Mouse (Mus musculus) C2C12 (cell line): ENCODE measurements at regions not wholly inside any gene's neighbourhood (a gene's known extent, or its start where the extent isn't known, plus 50 kb on each side); places are given as distances from the start of the nearest gene placed in this dataset.

ENCODE experiments used
- H3K27me3 ChIP-seq: one replicate; pipeline ENCODE4 v1.6.1; 2011; ENCODE audit not compliant: control insufficient read depth, insufficient read depth, insufficient read length
- H3K36me3 ChIP-seq: one replicate; pipeline ENCODE4 v1.6.1; 2011; ENCODE audit not compliant: control insufficient read depth, insufficient read depth
- H3K4me3 ChIP-seq: one replicate; pipeline ENCODE4 v1.5.1; 2011; ENCODE audit warnings: mild to moderate bottlenecking, control low read depth; ENCODE audit not compliant: poor library complexity, insufficient read depth, severe bottlenecking
- H3K79me2 ChIP-seq: one replicate; pipeline ENCODE4 v1.6.1; 2011; ENCODE audit not compliant: control insufficient read depth, insufficient read depth
- H3K79me3 ChIP-seq: one replicate; pipeline ENCODE4 v1.6.1; 2011; ENCODE audit warnings: low read depth, control low read depth
- H3ac ChIP-seq: one replicate; pipeline ENCODE3; 2011; ENCODE audit warnings: low read depth; ENCODE audit not compliant: control insufficient read depth, insufficient read length
- CEBPB ChIP-seq: IDR thresholded peaks from one replicate; pipeline ENCODE4 v1.6.1; 2011; ENCODE audit warnings: low read depth, mild to moderate bottlenecking, control low read depth, moderate library complexity
- CTCF ChIP-seq: IDR thresholded peaks from one replicate; pipeline ENCODE4 v1.5.1; 2011; ENCODE audit not compliant: control insufficient read depth, insufficient read depth, insufficient read length
- FOSL1 ChIP-seq: IDR thresholded peaks from one replicate; pipeline ENCODE4 v1.8.0; 2011; ENCODE audit warnings: mild to moderate bottlenecking, low read length; ENCODE audit not compliant: poor library complexity, insufficient read depth, severe bottlenecking
- MAX ChIP-seq: IDR thresholded peaks from one replicate; pipeline ENCODE4 v1.6.1; 2011; ENCODE audit warnings: mild to moderate bottlenecking, control low read depth
- MYOD1 ChIP-seq: IDR thresholded peaks from one replicate; pipeline ENCODE4 v1.6.1; 2011; ENCODE audit warnings: low read depth; ENCODE audit not compliant: control insufficient read depth, insufficient read length
- MYOG ChIP-seq: IDR thresholded peaks from one replicate; pipeline ENCODE4 v1.6.1; 2011; ENCODE audit not compliant: control insufficient read depth, insufficient read length; ENCODE audit errors: extremely low read depth
- USF1 ChIP-seq: IDR thresholded peaks from one replicate; pipeline ENCODE4 v1.6.1; 2011; ENCODE audit warnings: low read depth, mild to moderate bottlenecking, control low read depth, moderate library complexity

- Histone ChIP-seq H3ac (no peak overlapping the region), H3K79me2 (no peaks in the 10 kb centered on the region), H3K36me3 (no peaks in the 10 kb centered on the region), H3K79me3 (no peaks in the 10 kb centered on the region), H3K27me3 (peaks cover 19% of the 10 kb centered on the region), H3K4me3 (no peak overlapping the region)
- no peak for TF ChIP-seq CEBPB
- no peak for TF ChIP-seq CTCF
- no peak for TF ChIP-seq MYOG
- no peak for TF ChIP-seq FOSL1
- no peak for TF ChIP-seq MYOD1
- no peak for TF ChIP-seq USF1
These were observed 389.9 kb downstream of the Adam3 start for GRCm38 (mm10) chr8:24335709-24336108.

- TF ChIP-seq MYOG, result no peak
- TF ChIP-seq FOSL1, result no peak
- TF ChIP-seq MAX, result no peak
- TF ChIP-seq CEBPB, result no peak
- TF ChIP-seq CTCF, result no peak
- no peak for TF ChIP-seq MYOD1
- no peak for TF ChIP-seq USF1
- Histone ChIP-seq H3K79me2 (no peaks in the 10 kb centered on the region), H3K79me3 (no peaks in the 10 kb centered on the region), H3K4me3 (no peak overlapping the region), H3K36me3 (no peaks in the 10 kb centered on the region), H3ac (no peak overlapping the region), H3K27me3 (peaks cover 24% of the 10 kb centered on the region)
These were observed 391.9 kb downstream of the Adam3 start for GRCm38 (mm10) chr8:24333705-24334104.

DNA sequence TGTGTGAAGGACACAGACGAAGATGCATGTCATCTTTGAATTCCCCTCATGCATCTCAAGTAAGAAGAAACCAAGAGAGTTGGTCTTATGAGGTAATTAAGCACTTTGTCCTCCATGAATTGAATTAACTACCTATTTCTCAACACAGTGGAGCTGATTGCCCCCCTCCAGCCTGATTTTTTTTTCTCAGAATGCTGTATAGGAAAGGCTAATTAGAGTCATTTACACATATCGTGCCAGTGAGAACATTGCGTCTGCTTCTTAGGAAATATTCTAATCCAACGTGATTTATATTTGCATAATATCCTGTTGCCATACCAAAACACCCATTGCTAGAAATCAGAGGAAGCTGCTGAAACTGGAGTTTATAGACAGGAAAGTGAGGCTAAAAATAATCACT is 414.8 kb downstream of the Adam3 start:
- Histone ChIP-seq H3K4me3 (no peak overlapping the region), H3ac (no peak overlapping the region), H3K36me3 (no peaks in the 10 kb centered on the region), H3K79me3 (no peaks in the 10 kb centered on the region), H3K79me2 (no peaks in the 10 kb centered on the region), H3K27me3 (no peaks in the 10 kb centered on the region)
- no peak for TF ChIP-seq FOSL1
- no peak for TF ChIP-seq USF1
- TF ChIP-seq MAX, result no peak
- TF ChIP-seq CTCF, result no peak
- TF ChIP-seq MYOG, result no peak
- TF ChIP-seq CEBPB, result no peak
- no peak for TF ChIP-seq MYOD1

DNA sequence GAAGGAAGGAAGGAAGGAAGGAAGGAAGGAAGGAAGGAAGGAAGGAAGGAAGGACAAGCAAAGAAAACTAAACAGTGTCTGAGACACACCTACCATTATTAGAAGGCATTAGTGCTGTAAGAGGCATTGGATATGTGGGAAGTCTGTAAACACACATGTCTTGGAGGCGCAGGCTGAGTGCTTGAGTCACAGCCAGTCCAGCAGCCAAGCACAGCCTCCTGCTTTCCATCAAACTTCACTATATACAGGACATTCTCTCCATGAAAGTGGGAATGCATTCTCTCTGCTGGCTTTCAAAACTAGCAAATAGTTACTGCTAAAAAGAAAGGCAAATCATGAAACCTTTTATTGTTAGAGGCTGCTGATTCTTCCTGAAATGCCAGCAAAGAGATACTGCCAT is 431.1 kb downstream of the Adam3 start:
- Histone ChIP-seq H3K27me3 (peaks cover 3% of the 10 kb centered on the region), H3K79me3 (no peaks in the 10 kb centered on the region), H3ac (no peak overlapping the region), H3K4me3 (no peak overlapping the region), H3K36me3 (no peaks in the 10 kb centered on the region), H3K79me2 (no peaks in the 10 kb centered on the region)
- TF ChIP-seq MAX, result no peak
- no peak for TF ChIP-seq MYOG
- no peak for TF ChIP-seq MYOD1
- no peak for TF ChIP-seq CTCF
- no peak for TF ChIP-seq USF1
- no peak for TF ChIP-seq CEBPB
- no peak for TF ChIP-seq FOSL1

DNA sequence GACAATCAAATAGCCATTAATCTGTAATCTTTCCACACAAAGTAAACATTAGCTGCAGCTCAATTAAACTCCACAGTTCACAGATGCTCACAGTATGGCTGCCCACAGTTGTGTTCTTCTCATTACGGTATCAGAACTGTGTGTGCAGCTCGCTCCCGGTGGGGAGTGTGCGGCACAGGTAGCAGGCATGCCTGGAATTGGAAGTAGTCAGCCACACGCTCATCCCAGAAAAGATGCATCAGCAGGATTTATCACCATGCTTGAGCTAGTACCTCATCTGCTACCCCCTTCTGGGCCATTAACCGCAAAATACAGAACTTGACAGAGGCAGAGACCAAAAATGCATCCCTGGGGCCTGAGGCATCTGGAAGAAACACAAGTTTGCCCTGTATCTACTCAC is 437.8 kb downstream of the Adam3 start:
- H3K79me2 ChIP-seq, result no peaks in the 10 kb centered on the region

GRCm38 (mm10) chr8:24284966-24285365 is 440.7 kb downstream of the Adam3 start:
- H3K79me3 ChIP-seq, result no peaks in the 10 kb centered on the region
- H3K79me2 ChIP-seq, result no peaks in the 10 kb centered on the region
- peaks cover 3% of the 10 kb centered on the region for H3K27me3 ChIP-seq
- no peak overlapping the region for H3ac ChIP-seq
- no peak overlapping the region for H3K4me3 ChIP-seq
- no peaks in the 10 kb centered on the region for H3K36me3 ChIP-seq
- no peak for TF ChIP-seq MYOG
- TF ChIP-seq USF1, result no peak
- TF ChIP-seq CTCF, result no peak
- TF ChIP-seq FOSL1, result no peak
- TF ChIP-seq CEBPB, result no peak
- TF ChIP-seq MAX, result no peak
- no peak for TF ChIP-seq MYOD1

More for the DNA sequence above, 437.8 kb downstream of the Adam3 start:
- H3K4me3 ChIP-seq, result no peak overlapping the region
- H3ac ChIP-seq, result no peak overlapping the region
- no peaks in the 10 kb centered on the region for H3K36me3 ChIP-seq
- TF ChIP-seq USF1, result no peak
- no peak for TF ChIP-seq CEBPB
- no peak for TF ChIP-seq MYOG
- no peak for TF ChIP-seq MAX
- no peak for TF ChIP-seq MYOD1
- TF ChIP-seq CTCF, result no peak
- no peak for TF ChIP-seq FOSL1
- H3K27me3 ChIP-seq, result peaks cover 3% of the 10 kb centered on the region
- H3K79me3 ChIP-seq, result no peaks in the 10 kb centered on the region
